Mouse (Mus musculus) forebrain, embryonic 11.5 days (tissue): ENCODE results near the gene Eprs. TPM values are rescaled to one million over a fixed set of nuclear protein-coding genes. Genes with fewer than 3 reads are reported as not detected.

Experiments used
- ATAC-seq: fragments of 200-750 bp; cut with Nextera tagmentation; replicated peaks from 2 replicates; pipeline ENCODE4 v1.8.0; 2017; ENCODE audit warnings: moderate TSS enrichment; ENCODE audit not compliant: low FRiP score
- DNase-seq: peaks from one replicate; pipeline ENCODE4 v3.0.0-alpha.2; 2017; ENCODE audit warnings: low spot score
- H3K27ac ChIP-seq: fragments of 300-500 bp; sonication (generic); 2 replicates; pipeline ENCODE4 v1.5.1; 2014; ENCODE audit warnings: low read depth, low read length
- H3K27me3 ChIP-seq: fragments of 300-500 bp; sonication (generic); 2 replicates; pipeline ENCODE4 v1.6.1; 2014; ENCODE audit warnings: mild to moderate bottlenecking, low read length, mixed read lengths; ENCODE audit not compliant: control insufficient read depth, insufficient read depth
- H3K36me3 ChIP-seq: fragments of 300-500 bp; sonication (generic); 2 replicates; pipeline ENCODE4 v1.6.1; 2014; ENCODE audit warnings: mild to moderate bottlenecking, low read length, moderate library complexity, mixed read lengths; ENCODE audit not compliant: control insufficient read depth, insufficient read depth
- H3K4me1 ChIP-seq: fragments of 300-500 bp; sonication (generic); replicated peaks from 2 replicates; pipeline ENCODE4 v1.6.1; 2014; ENCODE audit warnings: low read length, mixed read lengths; ENCODE audit not compliant: control insufficient read depth, insufficient read depth
- H3K4me2 ChIP-seq: fragments of 300-500 bp; sonication (generic); 2 replicates; pipeline ENCODE4 v1.6.1; 2014; ENCODE audit warnings: low read depth, mild to moderate bottlenecking, low read length, moderate library complexity, mixed read lengths; ENCODE audit not compliant: severe bottlenecking
- H3K4me3 ChIP-seq: fragments of 300-500 bp; sonication (generic); 2 replicates; pipeline ENCODE4 v1.5.1; 2014; ENCODE audit warnings: low read depth, low read length
- H3K9ac ChIP-seq: fragments of 300-500 bp; sonication (generic); 2 replicates; pipeline ENCODE4 v1.6.1; 2014; ENCODE audit warnings: low read length
- H3K9me3 ChIP-seq: fragments of 300-500 bp; sonication (generic); 2 replicates; pipeline ENCODE4 v1.6.1; 2016; ENCODE audit warnings: low read length, mixed read lengths; ENCODE audit not compliant: control insufficient read depth
- WGBS: fragments of 180-500 bp; shearing (Covaris S2); extraction: QIAGEN DNeasy Blood & Tissue Kit; methylation state at CpG from one replicate; pipeline ENCODE4 v1.1.7; 2014; 5-methylcytosine and 5-hydroxymethylcytosine counted together
- polyA plus RNA-seq: library from polyadenylated mRNA; unstranded; fragments of >200 nt; fragmentation: Nextera tagmentation; extraction: Ambion mirVana; gene quantifications from 2 replicates; pipeline ENCODE4 v1.2.1, GENCODE M21; 2014

The Eprs gene
- polyA plus RNA-seq, 1 experiment from 2014 or later = 150 TPM

DNA sequence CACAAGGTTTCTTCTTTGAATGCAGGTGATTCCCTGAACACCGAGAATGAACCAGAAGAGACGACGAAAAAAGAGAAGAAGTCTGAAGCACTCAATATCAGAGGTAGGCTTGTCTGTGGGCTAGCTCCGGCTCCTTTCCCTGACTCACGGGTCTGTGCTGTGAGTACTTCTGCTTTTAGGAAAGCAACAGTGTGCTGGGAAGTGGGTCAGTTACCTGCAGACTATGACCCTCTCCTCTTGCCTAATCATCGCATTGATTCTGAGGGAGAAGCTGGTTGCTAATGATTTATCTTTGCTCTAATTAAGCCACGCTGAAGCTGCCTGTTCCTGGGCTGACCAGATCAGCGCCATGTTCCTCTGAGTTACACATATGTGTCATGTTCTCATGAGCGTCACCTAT, 93.5 kb downstream of the Eprs start:
- no peak overlapping the region for H3K4me3 ChIP-seq
- no peaks in the 10 kb centered on the region for H3K36me3 ChIP-seq
- H3K9ac ChIP-seq = no peak overlapping the region
- no peak overlapping the region for H3K27ac ChIP-seq
- ATAC-seq = no peak
- H3K9me3 ChIP-seq = no peaks in the 10 kb centered on the region
- peaks cover 18% of the 10 kb centered on the region for H3K27me3 ChIP-seq
- 85% methylated on average over 9 of the region's 9 CpGs for WGBS
- H3K4me1 ChIP-seq = 0 out of 2 replicates have a peak, but pooled peaks cover 5% of the 10 kb centered on the region
- no peak for DNase-seq
- H3K4me2 ChIP-seq = no peak overlapping the region

DNA sequence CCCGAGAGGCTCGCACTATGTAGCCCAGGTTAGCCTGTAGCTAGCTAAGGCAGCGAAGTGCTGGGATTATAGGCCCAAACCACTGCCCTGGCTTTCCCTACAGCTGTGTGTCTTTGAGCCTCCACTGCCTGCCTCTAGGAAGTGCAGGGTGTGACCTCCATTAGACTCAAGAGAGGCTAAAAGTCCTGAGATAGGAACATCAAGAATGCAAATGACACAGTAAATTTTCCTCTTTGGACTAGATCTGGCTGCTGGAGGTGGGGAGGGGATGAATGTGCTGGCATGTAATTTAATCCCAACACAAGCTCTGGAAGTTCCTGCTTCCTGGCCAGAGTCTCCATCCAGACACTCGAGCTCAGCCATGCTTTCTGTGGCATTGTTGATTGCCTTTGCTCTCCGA, 97.3 kb downstream of the Eprs start:
- WGBS = 87% methylated on average over 5 of the region's 5 CpGs
- no peak for ATAC-seq

DNA sequence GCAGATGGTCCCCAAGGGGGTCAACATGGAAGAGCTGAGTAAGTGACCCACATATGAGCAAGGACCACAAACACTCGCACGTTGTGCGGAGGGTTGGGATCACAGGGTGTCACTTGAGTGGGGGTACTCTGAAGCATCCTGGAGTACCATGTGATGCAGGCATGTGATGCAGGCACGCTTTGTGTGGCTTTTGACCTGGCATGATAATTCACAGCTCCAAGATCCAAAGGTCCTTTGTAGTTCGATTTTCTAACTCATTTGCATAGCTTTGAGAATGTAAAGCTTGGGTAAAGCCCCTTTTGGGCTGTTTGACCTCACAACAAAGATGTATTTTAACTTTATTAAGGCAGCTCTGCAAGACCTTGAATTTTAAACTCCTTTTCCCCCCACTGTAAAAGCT, 100.0 kb downstream of the Eprs start:
- H3K9me3 ChIP-seq = no peaks in the 10 kb centered on the region
- no peaks in the 10 kb centered on the region for H3K27me3 ChIP-seq
- ATAC-seq (no peak), DNase-seq (no peak)
- no peak overlapping the region for H3K4me3 ChIP-seq
- no peak overlapping the region for H3K9ac ChIP-seq
- H3K27ac ChIP-seq = no peak overlapping the region
- H3K36me3 ChIP-seq = no peaks in the 10 kb centered on the region
- 85% methylated on average over 5 of the region's 5 CpGs for WGBS
- no peaks in the 10 kb centered on the region for H3K4me1 ChIP-seq
- no peak overlapping the region for H3K4me2 ChIP-seq

More for the DNA sequence above, 97.3 kb downstream of the Eprs start:
- Histone ChIP-seq H3K27me3 (peaks cover 11% of the 10 kb centered on the region), H3K36me3 (no peaks in the 10 kb centered on the region), H3K4me2 (no peak overlapping the region), H3K9ac (no peak overlapping the region), H3K4me3 (no peak overlapping the region), H3K4me1 (0 out of 2 replicates have a peak, but pooled peaks cover under 1% of the 10 kb centered on the region), H3K9me3 (no peaks in the 10 kb centered on the region), H3K27ac (no peak overlapping the region)
- DNase-seq = no peak

DNA sequence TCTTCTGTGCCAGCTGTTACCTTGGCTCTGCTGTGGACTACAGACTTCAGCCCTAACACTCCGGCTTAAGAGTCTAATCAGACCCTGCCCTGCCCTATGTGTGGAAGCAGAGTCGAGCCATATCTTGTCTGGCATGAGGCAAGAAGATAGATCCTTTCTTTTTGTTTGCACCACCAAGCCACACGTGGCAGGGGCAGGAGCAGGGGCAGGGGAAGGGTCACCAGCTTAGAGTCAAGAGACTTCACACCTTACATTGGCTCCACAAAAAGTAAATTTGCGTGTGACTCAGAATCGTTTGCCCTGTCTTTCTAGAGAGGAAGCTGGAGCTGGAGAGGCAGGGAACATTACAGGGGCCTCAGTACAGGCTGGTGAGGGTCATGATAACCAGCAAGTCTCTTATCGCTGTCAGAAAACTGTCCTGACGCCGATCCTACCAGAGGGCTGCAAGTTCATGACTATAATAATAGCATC, 106.7 kb downstream of the Eprs start:
- Histone ChIP-seq H3K4me1 (no peaks in the 10 kb centered on the region), H3K4me2 (no peak overlapping the region), H3K27ac (peak overlapping the region; percentile 12; the same call in 1 of the 2 replicates), H3K36me3 (no peaks in the 10 kb centered on the region), H3K9ac (no peak overlapping the region), H3K9me3 (no peaks in the 10 kb centered on the region), H3K4me3 (no peak overlapping the region), H3K27me3 (no peaks in the 10 kb centered on the region)
- 80% methylated on average over 8 of the region's 8 CpGs for WGBS
- ATAC-seq (no peak), DNase-seq (no peak)

DNA sequence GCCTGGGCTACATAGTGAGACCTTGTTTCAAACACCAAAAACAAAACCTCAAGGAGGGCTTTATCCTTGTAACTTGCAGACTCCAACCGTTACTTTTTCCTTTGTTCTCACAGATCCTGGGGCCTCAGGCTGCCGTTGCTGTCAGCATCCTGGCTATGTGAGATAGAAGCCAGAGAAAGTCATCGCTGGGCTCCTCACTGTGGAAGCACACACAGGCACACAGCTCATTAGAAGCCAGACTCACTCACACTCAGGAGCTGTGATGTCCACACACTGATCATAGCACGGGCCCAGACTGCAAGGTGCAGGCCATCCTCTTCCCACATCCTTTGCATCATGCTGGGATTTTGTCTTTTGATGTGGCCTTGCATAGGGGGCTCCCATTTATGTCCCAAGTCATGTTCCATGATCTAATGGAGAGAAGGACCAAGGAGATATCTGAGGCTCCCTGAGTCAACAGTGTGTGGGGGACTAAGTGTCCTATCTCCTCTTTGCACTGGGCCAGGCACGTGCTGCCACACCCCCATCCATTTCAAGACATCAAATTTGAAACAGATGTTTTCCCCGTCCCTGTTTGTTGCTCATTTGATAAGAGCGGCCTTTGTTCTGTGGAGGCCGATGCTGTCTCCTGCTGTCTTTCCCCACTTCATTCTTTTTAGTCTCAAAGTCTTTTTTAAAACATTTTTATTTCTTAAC, 109.3 kb downstream of the Eprs start:
- 57% methylated on average over 8 of the region's 8 CpGs for WGBS
- H3K27ac ChIP-seq = no peak overlapping the region; the same call in 1 of the 2 replicates
- no peak overlapping the region for H3K4me2 ChIP-seq
- ATAC-seq (0 out of 2 replicates have a peak, but pooled peaks have one; percentile 12), DNase-seq (no peak)
- H3K4me3 ChIP-seq = no peak overlapping the region
- no peaks in the 10 kb centered on the region for H3K27me3 ChIP-seq
- no peaks in the 10 kb centered on the region for H3K9me3 ChIP-seq
- no peak overlapping the region for H3K9ac ChIP-seq
- no peaks in the 10 kb centered on the region for H3K36me3 ChIP-seq
- H3K4me1 ChIP-seq = no peaks in the 10 kb centered on the region

GRCm38 (mm10) chr1:185472730-185473129, 109.9 kb downstream of the Eprs start:
- WGBS = 83% methylated on average over 4 of the region's 4 CpGs
- H3K9me3 ChIP-seq = no peaks in the 10 kb centered on the region

DNA sequence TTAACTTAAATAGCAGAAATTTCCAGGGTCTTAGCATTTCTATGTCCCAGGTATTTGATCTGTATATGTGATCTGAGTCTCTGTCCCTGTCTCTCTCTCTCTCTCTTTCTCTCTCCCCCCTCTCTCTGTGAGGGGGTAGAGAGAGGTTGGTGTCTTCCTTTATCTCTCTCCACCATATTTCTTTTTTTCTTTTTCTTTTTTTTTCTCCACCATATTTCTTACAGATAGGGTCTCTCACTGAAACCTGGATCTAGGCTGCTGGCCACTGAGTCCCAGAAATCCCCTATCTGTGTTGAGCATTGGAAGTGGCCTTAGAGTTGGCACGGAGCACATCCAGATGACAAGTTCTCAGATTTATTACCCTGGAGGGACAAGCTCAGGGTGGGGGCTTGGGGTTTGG, 110.6 kb downstream of the Eprs start:
- Histone ChIP-seq H3K27ac (no peak overlapping the region), H3K36me3 (no peaks in the 10 kb centered on the region), H3K9ac (no peak overlapping the region), H3K27me3 (no peaks in the 10 kb centered on the region), H3K9me3 (no peaks in the 10 kb centered on the region), H3K4me3 (no peak overlapping the region), H3K4me2 (no peak overlapping the region), H3K4me1 (no peaks in the 10 kb centered on the region)
- DNase-seq = no peak
- ATAC-seq = no peak
- WGBS = 100% methylated on average over 1 of the region's 1 CpGs

More at GRCm38 (mm10) chr1:185472730-185473129, 109.9 kb downstream of the Eprs start:
- Histone ChIP-seq H3K27ac (no peak overlapping the region), H3K4me2 (no peak overlapping the region), H3K4me1 (no peaks in the 10 kb centered on the region), H3K36me3 (no peaks in the 10 kb centered on the region), H3K27me3 (no peaks in the 10 kb centered on the region), H3K9ac (no peak overlapping the region), H3K4me3 (no peak overlapping the region)
- no peak for ATAC-seq
- DNase-seq = no peak
